In genomic region chr19:61199316-61199715, GRCm38 (mm10) we compare ENCODE assay signal across 9 mouse cellular contexts. TPM values are rescaled to one million over a fixed set of nuclear protein-coding genes. Genes with fewer than 3 reads are reported as not detected.
A peak's percentile ranks its signal among the peaks of the same experiment; 100 is the strongest.
DNase-seq lines count a peak whose midpoint lies in the region; ATAC-seq and TF ChIP-seq lines count a peak whose summit lies in the region.
"Had no signal": no experiment of that assay in that cellular context is flagged by ENCODE, and none has a peak within 500 bp of the region (broad histone marks: within the 10 kb centered on the region; RNA-seq: fewer than 3 reads in every experiment).

No protein-coding gene starts in this region.

- no peak; the same call in 1 of the 2 replicates for TF ChIP-seq CTCF in lung, adult 2 months (IDR thresholded peaks at IDR 0.05; ENCODE audit: insufficient read depth, low read length)

- no peaks in the 10 kb centered on the region for H3K4me1 ChIP-seq in lung, adult 2 months (ENCODE audit: control insufficient read depth, insufficient read depth, low read length)

- TF ChIP-seq POLR2A in lung, adult 2 months (IDR thresholded peaks at IDR 0.05; ENCODE audit: borderline replicate concordance, extremely low read depth, low read depth, low read length): no peak

- 13% methylated on average over 13 of the region's 13 CpGs for WGBS in large intestine, adult 2 months
- 14% methylated on average over 13 of the region's 13 CpGs for WGBS in lung, adult 2 months

- no peak for ATAC-seq in erythroid progenitor cell, adult 5-6 weeks (replicated peaks; ENCODE audit: low FRiP score, poor library complexity, severe bottlenecking)

- DNase-seq in 3T3-L1 (ENCODE audit: low read depth, low spot score): peak; percentile 99
- peak; percentile 82 to 89 for DNase-seq in CD8-positive naive resting alpha-beta T cell, adult 2 months (ENCODE audit: low read depth in 2 of 2, low spot score in 2 of 2)
- peak; percentile 83 for DNase-seq in c-Kit-positive CD71-negative TER-119-negative erythroid progenitor cells, embryonic 14.5 days (ENCODE audit: low read depth)
- DNase-seq in gastrocnemius, adult 18-20 months (ENCODE audit: low spot score): peak; percentile 83
- peak; percentile 57 for DNase-seq in large intestine, adult 2 months (ENCODE audit: low read depth, low spot score)
- peak; percentile 86 for DNase-seq in lung, adult 2 months
- peak; percentile 74 to 91 for DNase-seq in spleen, adult 18-20 months

- peak overlapping the region; percentile 74 for H3K4me3 ChIP-seq in lung, adult 2 months (replicated peaks; ENCODE audit: extremely low read depth, low read depth, low read length)

RNA-seq across cellular contexts. Expression of gene Gm6020, which starts 15.6 kb away (rescaled TPM):
- total RNA-seq in gastrocnemius, adult 18-20 months (2021): not detected
- polyA plus RNA-seq in large intestine, adult 2 months (2012; rRNA removed): not detected in 2 replicates
- not detected in 2 replicates for polyA plus RNA-seq in lung, adult 2 months (2012; rRNA removed)
- not detected in 2 replicates for total RNA-seq in erythroid progenitor cell, adult 5-6 weeks (2015; ENCODE audit: low replicate concordance)
- not detected in 2 replicates for total RNA-seq in erythroid progenitor cell, adult 5-6 weeks (2017; ENCODE audit: low replicate concordance)
- polyA plus RNA-seq: liver, embryonic 16.5 days had no signal

RNA-seq across cellular contexts. Expression of gene Gm7102, which starts 23.2 kb away (rescaled TPM):
- not detected for total RNA-seq in gastrocnemius, adult 18-20 months (2021)
- not detected in 2 replicates for polyA plus RNA-seq in large intestine, adult 2 months (2012; rRNA removed)
- polyA plus RNA-seq in lung, adult 2 months (2012; rRNA removed): not detected in 2 replicates
- total RNA-seq in erythroid progenitor cell, adult 5-6 weeks (2015; ENCODE audit: low replicate concordance): not detected in 2 replicates
- not detected in 2 replicates for total RNA-seq in erythroid progenitor cell, adult 5-6 weeks (2017; ENCODE audit: low replicate concordance)

RNA-seq across cellular contexts. Expression of gene Csf2ra, which starts 28.9 kb away (rescaled TPM):
- total RNA-seq in gastrocnemius, adult 18-20 months (2021): 1 to 10 TPM in 1 of 2 experiments, under 1 TPM in 1; 0.84 to 1.5 TPM
- 78.5 and 126 TPM in 2 replicates for polyA plus RNA-seq in large intestine, adult 2 months (2012; rRNA removed)
- 317 and 417 TPM in 2 replicates for polyA plus RNA-seq in lung, adult 2 months (2012; rRNA removed)
- 26.8 and 37.5 TPM in 2 replicates for total RNA-seq in erythroid progenitor cell, adult 5-6 weeks (2015; ENCODE audit: low replicate concordance)
- 9.0 and 12.9 TPM in 2 replicates for total RNA-seq in erythroid progenitor cell, adult 5-6 weeks (2017; ENCODE audit: low replicate concordance)

RNA-seq across cellular contexts. Expression of gene Zfp950, which starts 58.7 kb away (rescaled TPM):
- total RNA-seq in gastrocnemius, adult 18-20 months (2021): 1 to 10 TPM; 3.0 TPM
- polyA plus RNA-seq in large intestine, adult 2 months (2012; rRNA removed): 4.4 and 7.4 TPM in 2 replicates
- polyA plus RNA-seq in lung, adult 2 months (2012; rRNA removed): 3.5 and 5.7 TPM in 2 replicates
- total RNA-seq in erythroid progenitor cell, adult 5-6 weeks (2015; ENCODE audit: low replicate concordance): 19.8 and 25.2 TPM in 2 replicates
- total RNA-seq in erythroid progenitor cell, adult 5-6 weeks (2017; ENCODE audit: low replicate concordance): 15.0 and 27.2 TPM in 2 replicates
